Mouse (Mus musculus) heart, adult 2 months (tissue): ENCODE results near the gene Mapk12. TPM values are rescaled to one million over a fixed set of nuclear protein-coding genes. Genes with fewer than 3 reads are reported as not detected.

Experiments
- DNase-seq, 2 experiments: peaks; one replicate each; pipeline ENCODE4 v3.0.0; 2021
- H3K27ac ChIP-seq: fragments of 200-600 bp; 2 replicates; pipeline ENCODE4 v1.8.1; 2022
- H3K27me3 ChIP-seq: fragments of 200-500 bp; 2 replicates; pipeline ENCODE4 v1.6.1; 2012; ENCODE audit warnings: mild to moderate bottlenecking, low read length, inconsistent platforms, mixed read lengths; ENCODE audit not compliant: control insufficient read depth, insufficient read depth
- H3K36me3 ChIP-seq: fragments of 200-500 bp; 2 replicates; pipeline ENCODE4 v1.6.1; 2012; ENCODE audit warnings: low read length, inconsistent platforms; ENCODE audit not compliant: control insufficient read depth, insufficient read depth
- H3K4me1 ChIP-seq: fragments of 200-500 bp; 2 replicates; pipeline ENCODE4 v1.6.1; 2011; ENCODE audit warnings: low read length; ENCODE audit not compliant: control insufficient read depth, insufficient read depth
- H3K4me3 ChIP-seq: fragments of 200-600 bp; 2 replicates; pipeline ENCODE4 v1.8.1; 2022
- H3K79me2 ChIP-seq: fragments of 200-500 bp; replicated peaks from 2 replicates; pipeline ENCODE4 v1.6.1; 2012; ENCODE audit warnings: mild to moderate bottlenecking, inconsistent platforms, low read length, moderate library complexity, mixed read lengths; ENCODE audit not compliant: control insufficient read depth, insufficient read depth
- H3K9ac ChIP-seq: fragments of 200-500 bp; 2 replicates; pipeline ENCODE4 v1.6.1; 2012; ENCODE audit warnings: low read depth, mild to moderate bottlenecking, control low read depth, inconsistent platforms, low read length, mixed read lengths
- CTCF ChIP-seq: fragments of 200-600 bp; IDR thresholded peaks from 2 replicates; pipeline ENCODE4 v1.8.1; 2022; ENCODE audit warnings: antibody characterized with exemption, mild to moderate bottlenecking, moderate library complexity
- EP300 ChIP-seq: fragments of 200-500 bp; IDR thresholded peaks from 2 replicates; pipeline ENCODE4 v1.6.1; 2011; ENCODE audit warnings: low read depth, low read length, control low read depth; ENCODE audit not compliant: insufficient read depth
- POLR2A ChIP-seq: fragments of 200-500 bp; IDR thresholded peaks from 2 replicates; pipeline ENCODE4 v1.6.1; 2011; ENCODE audit warnings: mild to moderate bottlenecking, low read depth, low read length, control low read depth; ENCODE audit not compliant: insufficient read depth
- WGBS: fragments of 180-500 bp; shearing (Covaris S2); methylation state at CpG from one replicate; pipeline ENCODE4 v1.1.7; 2018; 5-methylcytosine and 5-hydroxymethylcytosine counted together
- intact Hi-C: fragments of 180-260 bp; cut with DNase I; formaldehyde crosslinking; loops from one replicate; pipeline ENCODE4 v1.15.1; 2025
- long read RNA-seq: library from polyadenylated mRNA; stranded (forward); transcript quantifications from one replicate; pipeline ENCODE4 v2.0.0, GENCODE M21; 2021
- polyA plus RNA-seq: library from polyadenylated mRNA; depleted of rRNA; stranded (reverse); fragments of >200 nt; gene quantifications from 2 replicates; pipeline ENCODE4 v1.2.3, GENCODE M21; 2012; rRNA removed
- total RNA-seq, 2 experiments: library from RNA; stranded (reverse); gene quantifications; 2 replicates each; pipeline ENCODE4 v1.2.3; 2021

Mapk12 gene
- total RNA-seq = 10 to 100 TPM; 20.7 to 21.1 TPM
- 30.5 and 43.2 TPM in 2 replicates for polyA plus RNA-seq
- long read RNA-seq, transcript Mapk12-201 (12 exons, 1,808 nt) = major isoform, 8 of 14 reads
- long read RNA-seq, partial matches to known transcripts = 5 of 14 reads
- long read RNA-seq, other reads (novel, unspliced or antisense) = 1 of 14 reads

- intact Hi-C loops = loop anchor here (2.0 to 10.0 kb wide), 2 partner anchors 18 to 234 kb away; partner anchors contain the start of genes Odf3b, Sco2, Tubgcp6 and Tymp
- H3K9ac ChIP-seq = peak within 1 kb of the TSS; percentile 95
- WGBS = 2% methylated on average over 21 of the region's 21 CpGs
- peak within 1 kb of the TSS; percentile 91 for H3K27ac ChIP-seq
- no peaks in the 10 kb centered on the region for H3K79me2 ChIP-seq
- H3K4me1 ChIP-seq = peaks cover 17% of the 10 kb centered on the region
- peak within 1 kb of the TSS; percentile 80 for H3K4me3 ChIP-seq
- no peak for TF ChIP-seq EP300
- TF ChIP-seq POLR2A = peak; percentile 50; the same call in 1 of the 2 replicates
- peak in 1 of 2 experiments; percentile 86 for DNase-seq
- no peaks in the 10 kb centered on the region for H3K27me3 ChIP-seq
- no peaks in the 10 kb centered on the region for H3K36me3 ChIP-seq
These were observed at the start of gene Mapk12 for GRCm38 (mm10) chr15:89140659-89141252. Mapk12 (minus strand) TSS chr15:89140703.

GRCm38 (mm10) chr15:89184937-89185227 lies 44.4 kb upstream of the Mapk12 start:
- no peak overlapping the region for H3K4me3 ChIP-seq
- TF ChIP-seq CTCF = no peak
- no peak for TF ChIP-seq EP300
- no peak for TF ChIP-seq POLR2A
- H3K4me1 ChIP-seq = peaks cover 7% of the 10 kb centered on the region
- H3K27me3 ChIP-seq = no peaks in the 10 kb centered on the region
- no peak overlapping the region for H3K27ac ChIP-seq
- no peaks in the 10 kb centered on the region for H3K36me3 ChIP-seq
- H3K9ac ChIP-seq = no peak overlapping the region
- H3K79me2 ChIP-seq = no peaks in the 10 kb centered on the region
- intact Hi-C loops = no loop called here
- DNase-seq = no peak
- 71% methylated on average over 5 of the region's 5 CpGs for WGBS

GRCm38 (mm10) chr15:89184141-89184936 lies 43.8 kb upstream of the Mapk12 start:
- H3K4me1 ChIP-seq = peaks cover 7% of the 10 kb centered on the region
- no peaks in the 10 kb centered on the region for H3K27me3 ChIP-seq
- H3K4me3 ChIP-seq = no peak overlapping the region
- DNase-seq = no peak
- TF ChIP-seq EP300 = no peak
- TF ChIP-seq CTCF = no peak
- TF ChIP-seq POLR2A = no peak
- intact Hi-C loops = no loop called here
- H3K79me2 ChIP-seq = no peaks in the 10 kb centered on the region
- WGBS = 80% methylated on average over 5 of the region's 5 CpGs
- H3K27ac ChIP-seq = no peak overlapping the region
- H3K9ac ChIP-seq = no peak overlapping the region
- no peaks in the 10 kb centered on the region for H3K36me3 ChIP-seq

GRCm38 (mm10) chr15:89182842-89183241 lies 42.3 kb upstream of the Mapk12 start:
- no peak for DNase-seq
- Histone ChIP-seq H3K4me3 (no peak overlapping the region), H3K36me3 (no peaks in the 10 kb centered on the region), H3K79me2 (no peaks in the 10 kb centered on the region), H3K27ac (peak overlapping the region; percentile 85; the same call in 1 of the 2 replicates), H3K4me1 (peaks cover 14% of the 10 kb centered on the region), H3K27me3 (no peaks in the 10 kb centered on the region), H3K9ac (no peak overlapping the region)
- TF ChIP-seq EP300 = no peak
- no peak for TF ChIP-seq POLR2A
- 78% methylated on average over 5 of the region's 5 CpGs for WGBS
- intact Hi-C loops = no loop called here

DNA sequence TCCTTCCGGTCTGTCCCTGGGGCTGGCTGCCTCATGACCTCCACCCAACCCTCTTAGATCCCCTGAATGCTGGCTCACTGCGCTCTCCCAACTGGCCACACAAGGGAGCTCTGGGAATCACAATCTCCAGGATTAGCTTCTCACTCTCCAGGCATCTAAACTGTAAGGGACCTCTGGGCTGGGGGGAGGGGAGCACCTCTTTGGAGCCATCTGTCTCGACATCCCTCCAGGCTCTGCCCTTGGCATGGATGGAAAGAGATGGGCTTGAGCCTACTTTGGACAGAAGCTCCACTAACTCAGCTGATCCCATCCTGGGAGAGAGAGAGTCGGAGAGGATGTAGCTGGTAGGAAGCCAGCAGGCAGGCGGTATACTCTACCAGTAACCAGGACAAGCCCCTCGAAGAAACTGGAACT lies 41.8 kb upstream of the Mapk12 start:
- H3K36me3 ChIP-seq = no peaks in the 10 kb centered on the region
- no peak overlapping the region for H3K4me3 ChIP-seq
- H3K9ac ChIP-seq = no peak overlapping the region
- WGBS = 9% methylated on average over 6 of the region's 6 CpGs
- H3K79me2 ChIP-seq = no peaks in the 10 kb centered on the region
- intact Hi-C loops = no loop called here
- H3K27me3 ChIP-seq = no peaks in the 10 kb centered on the region
- TF ChIP-seq EP300 (peak; percentile 44; the same call in 1 of the 2 replicates), POLR2A (0 out of 2 replicates have a peak, but pooled peaks have one; percentile 37), CTCF (peak; percentile 53)
- peak overlapping the region; percentile 85 for H3K27ac ChIP-seq
- H3K4me1 ChIP-seq = peaks cover 17% of the 10 kb centered on the region
- peak; percentile 55 to 73 for DNase-seq
